Mouse (Mus musculus) myocyte (in vitro differentiated cells): ENCODE results near the gene Agtr1b.

Experiments used
- E2F4 ChIP-seq: IDR thresholded peaks from one replicate; pipeline ENCODE4 v1.6.1; 2011; ENCODE audit warnings: mild to moderate bottlenecking, control low read depth, moderate library complexity; ENCODE audit not compliant: insufficient read depth
- POLR2A ChIP-seq: IDR thresholded peaks from one replicate; pipeline ENCODE4 v1.6.1; 2011; ENCODE audit warnings: low read depth, mild to moderate bottlenecking, control low read depth, moderate library complexity; ENCODE audit not compliant: insufficient read length
- POLR2AphosphoS2 ChIP-seq: IDR thresholded peaks from one replicate; pipeline ENCODE4 v1.6.1; 2011; ENCODE audit warnings: low read depth, control low read depth; ENCODE audit not compliant: insufficient read length
- USF1 ChIP-seq: IDR thresholded peaks from one replicate; pipeline ENCODE4 v1.6.1; 2011; ENCODE audit warnings: low read depth, mild to moderate bottlenecking, control low read depth, moderate library complexity

DNA sequence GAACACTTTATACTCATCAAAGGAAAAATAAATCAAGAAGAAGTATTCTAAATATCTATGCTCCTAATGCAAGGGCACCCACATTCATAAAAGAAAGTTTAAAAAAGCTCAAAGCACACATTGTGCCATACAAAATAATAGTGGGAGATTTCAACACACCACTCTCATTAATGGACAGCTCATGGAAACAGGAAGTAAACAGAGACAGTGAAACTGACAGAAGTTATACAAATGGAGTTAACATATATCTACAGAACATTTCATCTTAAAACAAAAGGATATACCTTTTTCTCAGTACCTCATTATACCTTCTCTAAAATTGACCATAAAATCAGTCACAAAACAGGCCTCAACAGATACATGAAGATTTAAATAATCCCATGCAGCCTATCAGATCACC is 18.8 kb downstream of the Agtr1b start:
- no peak for TF ChIP-seq E2F4
- no peak for TF ChIP-seq POLR2A
- TF ChIP-seq USF1, result no peak
- no peak for TF ChIP-seq POLR2AphosphoS2
